Mouse (Mus musculus) layer of hippocampus, adult 2 months (tissue): ENCODE data around the gene Lsamp. TPM values are rescaled to one million over a fixed set of nuclear protein-coding genes. Genes with fewer than 3 reads are reported as not detected.

Source experiments
- DNase-seq, 2 experiments: peaks; one replicate each; pipeline ENCODE4 v3.0.0; 2022; ENCODE audit warnings: low spot score in 2 of 2
- H3K27ac ChIP-seq: fragments of 200-600 bp; 2 replicates; pipeline ENCODE4 v1.8.1; 2022
- H3K4me3 ChIP-seq: fragments of 200-600 bp; 2 replicates; pipeline ENCODE4 v1.8.1; 2022; ENCODE audit warnings: mild to moderate bottlenecking
- CTCF ChIP-seq: fragments of 200-600 bp; conservative IDR thresholded peaks from 2 replicates; pipeline ENCODE4 v1.8.1; 2022; ENCODE audit warnings: antibody characterized with exemption, mild to moderate bottlenecking, moderate library complexity
- total RNA-seq, 2 experiments: library from RNA; stranded (reverse); gene quantifications; 2 replicates each; pipeline ENCODE4 v1.2.3; 2021

Lsamp gene
- total RNA-seq, 2 experiments from 2014 or later, result 444 to 449 TPM

DNA sequence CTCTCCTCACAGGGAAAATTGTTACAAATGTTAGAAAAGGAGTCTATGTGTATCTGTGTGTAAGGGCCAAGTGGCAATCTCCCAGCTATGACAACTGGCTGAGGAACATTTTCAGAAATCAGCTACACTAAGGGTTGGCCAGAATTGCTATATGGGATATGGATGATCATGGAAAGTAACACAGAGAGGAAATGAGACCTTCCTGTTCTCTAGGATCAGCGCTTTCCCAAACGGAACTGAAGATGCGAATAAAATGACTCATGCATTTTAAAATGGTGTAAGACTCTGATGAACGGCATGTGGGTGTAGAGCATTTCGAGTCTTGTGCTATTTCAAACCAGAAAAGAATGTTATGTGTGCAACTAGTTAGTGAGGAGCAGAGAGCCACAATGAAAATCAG lies 462.4 kb downstream of the Lsamp start:
- TF ChIP-seq CTCF, result no peak
- Histone ChIP-seq H3K27ac (peak overlapping the region; percentile 7), H3K4me3 (no peak overlapping the region)
- peak in 1 of 2 experiments; percentile 11 for DNase-seq

DNA sequence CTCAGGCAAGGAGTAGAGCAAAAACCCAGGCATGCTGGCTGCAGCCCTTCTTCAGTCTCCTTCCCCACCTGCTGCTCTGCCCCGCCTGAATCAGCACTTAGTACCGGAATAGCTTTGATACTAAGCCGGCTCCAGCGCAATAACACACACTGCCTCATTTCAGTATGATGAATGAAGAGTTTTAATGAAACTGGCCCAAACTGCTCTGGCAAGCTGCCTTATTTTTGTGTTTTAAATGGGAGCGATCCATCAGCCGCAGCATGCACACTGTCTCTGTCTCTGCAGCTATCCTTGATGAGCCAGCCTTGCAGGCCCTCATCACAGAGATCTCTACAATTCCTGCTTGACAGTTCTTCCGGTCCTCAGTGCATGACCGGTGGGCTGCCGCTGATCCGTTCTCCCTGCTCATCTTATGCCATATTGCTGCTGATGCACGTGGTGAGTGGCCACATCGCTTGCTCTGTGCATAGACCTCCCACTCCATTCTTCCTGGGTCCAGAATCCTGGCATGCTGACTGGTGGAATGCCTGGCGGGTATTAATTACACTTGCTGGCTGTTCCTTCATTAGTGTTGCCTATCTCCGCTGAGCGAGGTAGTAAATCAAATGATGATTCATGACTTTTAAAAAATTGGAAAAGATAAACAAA lies 479.4 kb downstream of the Lsamp start:
- Histone ChIP-seq H3K27ac (peak overlapping the region; percentile 60; the same call in 1 of the 2 replicates), H3K4me3 (peak overlapping the region; percentile 34)
- DNase-seq, result peak; percentile 27 to 30
- no peak for TF ChIP-seq CTCF

DNA sequence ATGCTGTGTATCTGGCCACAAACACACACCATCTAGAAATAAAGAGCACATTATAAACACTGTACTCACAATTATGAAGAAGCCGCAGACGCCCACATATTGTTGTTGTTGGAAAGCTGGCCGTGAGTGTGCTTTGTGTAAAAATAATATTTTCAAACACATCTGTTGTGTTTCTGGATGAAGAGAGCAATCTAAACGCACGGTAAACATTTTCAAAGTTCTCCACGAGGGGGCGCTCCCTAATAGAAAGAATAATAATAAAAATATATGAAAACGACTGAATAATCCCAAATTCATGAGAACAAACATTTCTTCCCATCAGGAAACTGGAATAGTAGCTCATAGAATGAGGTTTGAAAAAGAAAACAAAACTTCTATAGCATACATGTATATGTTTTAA lies 482.4 kb downstream of the Lsamp start:
- DNase-seq, result peak; percentile 22 to 50
- peak overlapping the region; percentile 8; the same call in 1 of the 2 replicates for H3K27ac ChIP-seq
- no peak overlapping the region for H3K4me3 ChIP-seq
- peak; percentile 85 for TF ChIP-seq CTCF

DNA sequence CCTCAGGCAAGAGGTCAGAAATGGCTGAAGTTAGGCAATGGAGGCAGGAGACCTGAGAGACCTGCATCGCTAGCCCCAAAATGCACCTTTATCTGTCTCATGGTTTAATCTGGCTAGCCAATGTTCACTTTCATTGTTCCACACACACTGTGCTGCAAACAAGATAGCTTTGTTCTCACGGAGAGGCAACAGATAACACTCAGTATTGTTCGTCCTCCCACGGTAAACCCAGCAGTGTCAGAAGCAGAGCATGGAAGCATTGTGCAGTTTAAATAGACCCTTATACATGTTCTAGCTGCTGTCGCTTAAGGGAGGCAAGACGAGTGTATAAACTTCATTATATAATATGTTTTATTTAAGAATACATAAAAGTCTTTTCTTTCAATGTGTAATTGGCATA lies 486.8 kb downstream of the Lsamp start:
- no peak overlapping the region for H3K4me3 ChIP-seq
- no peak for TF ChIP-seq CTCF
- peak overlapping the region; percentile 62 for H3K27ac ChIP-seq
- no peak for DNase-seq

DNA sequence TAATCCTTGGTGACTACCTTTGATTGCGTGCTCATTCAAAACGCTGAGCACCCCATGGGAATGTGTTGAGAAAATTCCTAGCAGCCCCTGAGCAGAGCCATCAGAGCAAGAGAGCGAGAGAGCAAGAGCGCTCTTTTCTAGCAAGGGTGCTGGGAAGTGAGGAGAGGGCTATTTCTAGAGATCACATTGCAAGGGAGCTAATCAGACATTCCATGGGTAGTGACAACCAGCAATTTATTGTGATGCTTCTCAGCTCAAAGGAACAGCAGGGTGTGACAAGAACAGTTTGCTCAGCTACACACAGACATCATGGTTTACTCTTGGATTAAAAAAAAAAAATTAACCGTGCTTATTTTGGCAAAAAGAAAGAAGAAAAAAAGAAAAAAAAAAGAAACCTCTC lies 487.8 kb downstream of the Lsamp start:
- H3K27ac ChIP-seq, result peak overlapping the region; percentile 11
- no peak overlapping the region for H3K4me3 ChIP-seq
- no peak for TF ChIP-seq CTCF
- peak in 1 of 2 experiments; percentile 10 for DNase-seq

DNA sequence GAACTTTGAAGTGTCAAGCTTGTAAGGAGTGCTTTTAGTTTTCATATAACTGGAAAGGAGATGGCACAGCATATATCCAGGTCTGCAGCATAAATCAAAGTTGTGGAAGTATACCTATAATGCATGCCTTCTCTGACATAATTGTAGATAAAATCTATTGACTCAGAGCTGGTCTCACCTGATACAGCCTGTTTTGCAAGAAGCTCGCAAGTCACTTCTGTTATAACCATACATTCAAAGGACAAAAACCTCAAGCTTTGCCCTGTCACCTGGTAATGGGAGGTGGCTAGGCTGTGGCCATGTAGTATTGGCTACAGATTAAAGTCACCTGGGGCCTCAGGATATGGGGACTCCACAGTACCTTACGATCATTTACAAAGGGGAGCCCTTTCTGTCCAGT lies 507.4 kb downstream of the Lsamp start:
- Histone ChIP-seq H3K27ac (no peak overlapping the region), H3K4me3 (no peak overlapping the region)
- TF ChIP-seq CTCF, result no peak
- no peak for DNase-seq

DNA sequence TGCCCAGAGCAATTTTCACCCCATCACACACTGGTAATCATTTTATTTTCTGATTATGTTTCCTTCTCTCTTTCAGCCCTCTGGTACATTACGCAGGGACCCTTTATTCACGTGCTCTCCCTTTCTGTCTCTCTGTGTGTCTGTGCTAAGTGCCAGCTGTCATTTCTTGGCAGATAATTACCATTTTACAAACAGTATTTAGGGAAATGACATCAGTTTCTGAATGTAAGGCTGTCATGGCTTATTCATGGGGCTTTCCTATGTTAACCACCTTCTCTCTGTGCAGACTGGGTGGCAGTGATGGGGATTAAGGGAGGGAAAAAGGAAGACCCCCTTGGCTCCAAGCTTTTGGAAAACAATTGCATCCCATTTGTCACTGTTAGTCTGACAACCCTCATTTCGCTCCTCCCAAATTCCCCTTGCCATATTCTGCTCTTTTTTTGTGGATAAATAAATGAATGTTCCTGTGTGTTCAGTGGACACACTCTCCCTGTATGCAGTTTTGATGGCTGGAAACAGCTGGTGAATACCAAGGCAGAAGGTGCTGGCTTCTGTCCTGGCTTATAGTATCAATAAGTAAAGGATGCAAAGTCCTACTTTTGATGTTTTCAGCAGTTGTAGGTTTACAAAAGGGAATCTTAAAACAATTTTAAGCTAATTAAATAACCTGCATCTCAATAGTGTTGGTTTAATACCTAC lies 520.2 kb downstream of the Lsamp start:
- DNase-seq, result peak; percentile 21 to 48
- no peak for TF ChIP-seq CTCF
- peak overlapping the region; percentile 76 for H3K27ac ChIP-seq
- no peak overlapping the region for H3K4me3 ChIP-seq

DNA sequence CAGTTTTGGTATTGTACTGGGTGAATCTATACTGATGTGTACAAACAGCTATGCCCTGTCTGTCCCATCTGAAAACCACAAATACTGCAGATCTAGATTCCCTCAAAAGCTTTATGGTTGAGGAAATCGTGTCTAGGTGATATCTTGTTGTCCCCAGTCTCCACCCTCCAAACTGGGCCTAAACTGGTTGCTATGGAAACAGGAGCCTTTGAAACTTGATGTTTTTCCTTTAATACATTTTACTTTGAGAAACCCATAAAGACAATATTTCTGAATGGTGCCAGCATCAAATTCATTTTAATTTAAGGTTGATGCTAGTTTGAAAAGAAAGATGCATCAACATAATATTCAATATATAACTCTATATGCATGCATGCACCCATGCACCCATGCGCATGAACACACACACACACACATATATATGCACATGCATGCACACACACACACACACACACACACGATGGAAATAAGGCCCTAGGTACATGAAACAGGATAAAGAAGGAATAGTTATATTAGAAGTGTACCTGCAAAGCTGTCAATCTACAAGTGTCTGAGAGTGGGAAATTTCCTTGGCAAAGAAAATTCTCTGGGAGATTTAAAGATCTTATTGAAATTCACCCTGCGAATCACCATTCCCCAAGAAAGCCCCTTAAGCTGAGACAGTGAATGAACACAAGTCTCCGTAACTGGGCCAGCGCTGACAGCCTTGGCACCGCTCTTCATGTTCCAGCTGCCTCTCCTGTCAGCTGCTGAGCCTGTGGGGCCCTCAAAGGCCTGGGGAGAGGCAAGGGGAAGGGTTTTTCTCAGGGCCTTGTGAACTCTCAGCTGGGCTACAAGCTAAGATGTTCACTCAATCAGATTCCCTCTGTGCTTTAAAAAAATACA lies 525.2 kb downstream of the Lsamp start:
- Histone ChIP-seq H3K4me3 (no peak overlapping the region), H3K27ac (peak overlapping the region; percentile 89)
- no peak for TF ChIP-seq CTCF
- DNase-seq, result peak; percentile 20 to 68

DNA sequence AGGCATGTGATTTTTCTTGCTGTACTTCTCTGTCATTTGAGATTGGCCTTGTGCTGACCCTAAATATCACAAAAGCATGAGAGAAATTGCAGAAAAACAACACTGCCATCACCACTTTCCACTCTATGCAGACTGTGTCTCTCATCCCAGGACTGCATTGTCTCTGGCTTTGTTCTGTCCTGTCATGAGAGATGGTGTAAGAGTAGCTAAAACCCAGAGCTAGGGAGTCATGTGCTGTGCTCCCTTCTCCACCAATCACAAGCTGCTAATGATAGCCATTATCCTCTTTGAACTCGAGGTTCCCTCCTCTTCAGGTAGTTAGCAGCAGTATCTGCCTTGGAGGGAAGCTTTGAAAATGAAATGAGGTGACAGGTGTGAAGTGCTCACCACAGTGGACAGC lies 552.6 kb downstream of the Lsamp start:
- H3K4me3 ChIP-seq, result no peak overlapping the region

DNA sequence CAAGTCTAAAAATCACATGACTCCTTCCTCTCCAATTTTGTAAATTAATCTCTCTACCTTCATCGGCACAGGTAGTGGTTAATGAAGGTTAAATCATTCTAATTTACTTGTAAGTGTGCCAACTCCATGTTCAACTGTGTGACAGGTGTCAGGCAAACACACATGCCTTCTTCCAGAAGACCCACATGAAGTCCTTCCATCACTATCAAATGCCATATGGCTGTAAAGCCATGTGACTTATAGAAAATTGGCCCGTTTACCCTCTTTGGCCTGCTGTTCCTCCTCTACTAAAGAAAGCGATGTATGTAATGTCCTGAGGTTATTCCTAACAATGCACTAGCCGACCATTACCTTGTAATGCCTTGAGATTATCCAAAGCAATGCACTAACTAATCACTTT lies 565.5 kb downstream of the Lsamp start:
- H3K27ac ChIP-seq, result no peak overlapping the region
- no peak for TF ChIP-seq CTCF
- H3K4me3 ChIP-seq, result no peak overlapping the region
- no peak for DNase-seq

More for the DNA sequence above, 552.6 kb downstream of the Lsamp start:
- DNase-seq, result no peak
- H3K27ac ChIP-seq, result no peak overlapping the region
- no peak for TF ChIP-seq CTCF

DNA sequence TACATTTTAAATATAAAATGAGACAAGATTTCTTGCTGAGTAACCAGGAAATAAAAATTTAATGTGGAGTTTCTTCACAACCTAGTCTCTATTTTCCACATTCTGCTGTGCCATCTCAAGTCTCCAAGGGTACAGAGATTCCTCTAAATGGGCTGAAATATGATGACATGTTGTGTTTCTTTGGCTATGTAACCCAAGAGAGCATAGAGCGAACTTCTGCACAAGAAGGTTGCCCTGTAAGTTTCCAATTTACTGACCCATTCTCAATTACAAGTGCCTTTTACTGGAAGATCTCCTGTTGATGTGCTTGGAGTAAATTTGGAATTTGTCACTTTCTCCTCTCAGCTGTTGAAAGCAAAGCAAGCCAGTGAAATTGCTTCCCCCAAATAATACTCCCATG lies 571.4 kb downstream of the Lsamp start:
- no peak overlapping the region for H3K4me3 ChIP-seq
- DNase-seq, result no peak
- H3K27ac ChIP-seq, result no peak overlapping the region
- TF ChIP-seq CTCF, result no peak

DNA sequence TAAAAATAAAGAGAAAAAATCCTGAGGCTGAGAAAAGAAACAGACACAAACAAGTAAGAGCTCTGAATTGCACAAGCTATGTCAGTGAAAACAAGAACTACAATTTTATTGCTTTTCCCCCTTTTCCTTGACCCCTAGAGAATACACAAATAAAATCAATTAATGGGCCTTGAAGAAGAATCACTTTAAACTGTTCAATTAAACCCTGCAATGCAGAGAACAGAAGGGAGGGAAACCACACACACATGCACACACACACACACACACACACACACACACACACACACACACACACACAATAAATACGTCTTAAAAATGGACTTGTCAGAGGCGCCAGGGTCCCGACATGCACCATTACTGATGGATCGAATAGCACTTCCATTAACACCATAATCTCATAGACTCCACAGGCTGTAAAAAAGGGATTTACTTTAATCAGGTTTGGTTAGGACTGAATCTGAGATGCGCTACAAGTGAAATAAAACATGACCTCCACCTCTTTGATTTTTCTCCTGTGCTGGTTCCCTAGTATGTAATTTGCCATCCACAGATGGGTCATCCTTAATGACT lies 573.6 kb downstream of the Lsamp start:
- H3K27ac ChIP-seq, result no peak overlapping the region
- no peak overlapping the region for H3K4me3 ChIP-seq
- no peak for TF ChIP-seq CTCF
- no peak for DNase-seq
